Mouse (Mus musculus): ENCODE results near the gene Axdnd1. TPM values are rescaled to one million over a fixed set of nuclear protein-coding genes. Genes with fewer than 3 reads are reported as not detected.
"Not testable (repeated sequence)": the region's sequence is repeated elsewhere in the genome, so short reads cannot be mapped to it uniquely, and the experiment has no call there.

The Axdnd1 gene
- polyA plus RNA-seq, 1 experiment from 2014 or later: 0.09 TPM

- Histone ChIP-seq H3K9me3 (replicated peaks) (no peaks in the 10 kb centered on the region), H3K27ac (replicated peaks) (no peak overlapping the region), H3K4me3 (no peak overlapping the region), H3K4me1 (no peaks in the 10 kb centered on the region), H3K36me3 (peaks cover 55% of the 10 kb centered on the region), H3K27me3 (ENCODE audit: low read depth, poor library complexity, severe bottlenecking) (no peaks in the 10 kb centered on the region)
- 94% methylated on average over 6 of the region's 6 CpGs for WGBS
- no peak for DNase-seq (ENCODE audit: low spot score)
These were observed 7.5 kb upstream of the Axdnd1 start for GRCm38 (mm10) chr1:156428434-156428833.

GRCm38 (mm10) chr1:156425746-156426145, 4.8 kb upstream of the Axdnd1 start:
- H3K9me3 ChIP-seq (replicated peaks): no peaks in the 10 kb centered on the region
- H3K27ac ChIP-seq (replicated peaks): no peak overlapping the region
- 92% methylated on average over 4 of the region's 4 CpGs for WGBS
- H3K4me1 ChIP-seq: peaks cover 6% of the 10 kb centered on the region
- no peak overlapping the region for H3K4me3 ChIP-seq
- H3K36me3 ChIP-seq: peaks cover 28% of the 10 kb centered on the region
- DNase-seq (ENCODE audit: low spot score): no peak
- no peaks in the 10 kb centered on the region for H3K27me3 ChIP-seq (ENCODE audit: low read depth, poor library complexity, severe bottlenecking)

- no peaks in the 10 kb centered on the region for H3K27me3 ChIP-seq (ENCODE audit: low read depth, poor library complexity, severe bottlenecking)
- 90% methylated on average over 3 of the region's 3 CpGs for WGBS
- H3K4me1 ChIP-seq: peaks cover 11% of the 10 kb centered on the region
- no peak overlapping the region for H3K27ac ChIP-seq (replicated peaks)
- peaks cover 12% of the 10 kb centered on the region for H3K36me3 ChIP-seq
- DNase-seq (ENCODE audit: low spot score): no peak
- no peaks in the 10 kb centered on the region for H3K9me3 ChIP-seq (replicated peaks)
- H3K4me3 ChIP-seq: no peak overlapping the region
These were observed 3.1 kb upstream of the Axdnd1 start for GRCm38 (mm10) chr1:156424054-156424453.

- H3K36me3 ChIP-seq: peaks cover 6% of the 10 kb centered on the region
- no peak for DNase-seq (ENCODE audit: low spot score)
- H3K27me3 ChIP-seq (ENCODE audit: low read depth, poor library complexity, severe bottlenecking): no peaks in the 10 kb centered on the region
- no peak overlapping the region for H3K27ac ChIP-seq (replicated peaks)
- no peaks in the 10 kb centered on the region for H3K9me3 ChIP-seq (replicated peaks)
- peaks cover 11% of the 10 kb centered on the region for H3K4me1 ChIP-seq
- H3K4me3 ChIP-seq: no peak overlapping the region
- WGBS: 92% methylated on average over 6 of the region's 6 CpGs
These were observed 2.5 kb upstream of the Axdnd1 start for GRCm38 (mm10) chr1:156423493-156423892.

- peaks cover 5% of the 10 kb centered on the region; the same call in 1 of the 2 replicates for H3K36me3 ChIP-seq
- H3K9me3 ChIP-seq (replicated peaks): 0 out of 2 replicates have a peak, but pooled peaks cover 3% of the 10 kb centered on the region
- WGBS: 80% methylated on average over 6 of the region's 6 CpGs
- no peak overlapping the region for H3K4me3 ChIP-seq
- peaks cover 11% of the 10 kb centered on the region for H3K4me1 ChIP-seq
- H3K27ac ChIP-seq (replicated peaks): no peak overlapping the region
- H3K27me3 ChIP-seq (ENCODE audit: low read depth, poor library complexity, severe bottlenecking): no peaks in the 10 kb centered on the region
- no peak for DNase-seq (ENCODE audit: low spot score)
These were observed 1.9 kb upstream of the Axdnd1 start for GRCm38 (mm10) chr1:156422856-156423255.

- no peak overlapping the region for H3K27ac ChIP-seq (replicated peaks)
- no peak for DNase-seq (ENCODE audit: low spot score)
- peaks cover 3% of the 10 kb centered on the region; the same call in 1 of the 2 replicates for H3K9me3 ChIP-seq (replicated peaks)
- H3K4me1 ChIP-seq: peaks cover 11% of the 10 kb centered on the region
- 60% methylated on average over 4 of the region's 4 CpGs for WGBS
- H3K36me3 ChIP-seq: no peaks in the 10 kb centered on the region
- no peaks in the 10 kb centered on the region for H3K27me3 ChIP-seq (ENCODE audit: low read depth, poor library complexity, severe bottlenecking)
- H3K4me3 ChIP-seq: no peak overlapping the region
These were observed 2.8 kb downstream of the Axdnd1 start for GRCm38 (mm10) chr1:156418170-156418569.

GRCm38 (mm10) chr1:156408521-156408920, 12.4 kb downstream of the Axdnd1 start:
- Histone ChIP-seq H3K4me1 (no peaks in the 10 kb centered on the region), H3K27ac (replicated peaks) (no peak overlapping the region), H3K4me3 (no peak overlapping the region), H3K36me3 (no peaks in the 10 kb centered on the region), H3K9me3 (replicated peaks) (no peaks in the 10 kb centered on the region), H3K27me3 (ENCODE audit: low read depth, poor library complexity, severe bottlenecking) (no peaks in the 10 kb centered on the region)
- no peak for DNase-seq (ENCODE audit: low spot score)
- WGBS: 74% methylated on average over 4 of the region's 4 CpGs

GRCm38 (mm10) chr1:156408004-156408403, 13.0 kb downstream of the Axdnd1 start:
- 83% methylated on average over 3 of the region's 3 CpGs for WGBS
- Histone ChIP-seq H3K36me3 (no peaks in the 10 kb centered on the region), H3K9me3 (replicated peaks) (no peaks in the 10 kb centered on the region), H3K4me1 (no peaks in the 10 kb centered on the region), H3K4me3 (no peak overlapping the region), H3K27me3 (ENCODE audit: low read depth, poor library complexity, severe bottlenecking) (no peaks in the 10 kb centered on the region), H3K27ac (replicated peaks) (no peak overlapping the region)
- DNase-seq (ENCODE audit: low spot score): no peak

GRCm38 (mm10) chr1:156403251-156403650, 17.7 kb downstream of the Axdnd1 start:
- no peaks in the 10 kb centered on the region for H3K4me1 ChIP-seq
- H3K9me3 ChIP-seq (replicated peaks): no peaks in the 10 kb centered on the region
- no peaks in the 10 kb centered on the region for H3K36me3 ChIP-seq
- H3K27me3 ChIP-seq (ENCODE audit: low read depth, poor library complexity, severe bottlenecking): no peaks in the 10 kb centered on the region
- DNase-seq (ENCODE audit: low spot score): no peak
- no peak overlapping the region for H3K27ac ChIP-seq (replicated peaks)
- 35% methylated on average over 10 of the region's 10 CpGs for WGBS
- H3K4me3 ChIP-seq: no peak overlapping the region

GRCm38 (mm10) chr1:156402491-156402890, 18.5 kb downstream of the Axdnd1 start:
- no peak for DNase-seq (ENCODE audit: low spot score)
- no peak overlapping the region for H3K4me3 ChIP-seq
- 55% methylated on average over 2 of the region's 2 CpGs for WGBS
- no peak overlapping the region for H3K27ac ChIP-seq (replicated peaks)
- H3K4me1 ChIP-seq: no peaks in the 10 kb centered on the region
- no peaks in the 10 kb centered on the region for H3K9me3 ChIP-seq (replicated peaks)
- H3K27me3 ChIP-seq (ENCODE audit: low read depth, poor library complexity, severe bottlenecking): no peaks in the 10 kb centered on the region
- H3K36me3 ChIP-seq: no peaks in the 10 kb centered on the region

GRCm38 (mm10) chr1:156400159-156400558, 20.8 kb downstream of the Axdnd1 start:
- DNase-seq (ENCODE audit: low spot score); H3K4me1 ChIP-seq; H3K27ac ChIP-seq (replicated peaks); H3K9me3 ChIP-seq (replicated peaks); H3K27me3 ChIP-seq (ENCODE audit: low read depth, poor library complexity, severe bottlenecking); H3K36me3 ChIP-seq; H3K4me3 ChIP-seq: not testable (repeated sequence)
- WGBS: 86% methylated on average over 3 of the region's 3 CpGs

GRCm38 (mm10) chr1:156393148-156393547, 27.8 kb downstream of the Axdnd1 start:
- DNase-seq (ENCODE audit: low spot score): no peak
- Histone ChIP-seq H3K27me3 (ENCODE audit: low read depth, poor library complexity, severe bottlenecking) (no peaks in the 10 kb centered on the region), H3K9me3 (replicated peaks) (no peaks in the 10 kb centered on the region), H3K4me1 (no peaks in the 10 kb centered on the region), H3K36me3 (no peaks in the 10 kb centered on the region), H3K27ac (replicated peaks) (no peak overlapping the region), H3K4me3 (no peak overlapping the region)
- 86% methylated on average over 4 of the region's 4 CpGs for WGBS

- Histone ChIP-seq H3K4me1 (no peaks in the 10 kb centered on the region), H3K4me3 (no peak overlapping the region), H3K27ac (replicated peaks) (no peak overlapping the region), H3K9me3 (replicated peaks) (no peaks in the 10 kb centered on the region), H3K27me3 (ENCODE audit: low read depth, poor library complexity, severe bottlenecking) (no peaks in the 10 kb centered on the region), H3K36me3 (no peaks in the 10 kb centered on the region)
- no peak for DNase-seq (ENCODE audit: low spot score)
- 72% methylated on average over 3 of the region's 3 CpGs for WGBS
These were observed 34.1 kb downstream of the Axdnd1 start for GRCm38 (mm10) chr1:156386880-156387279.

- H3K9me3 ChIP-seq (replicated peaks): no peaks in the 10 kb centered on the region
- no peak overlapping the region for H3K27ac ChIP-seq (replicated peaks)
- H3K27me3 ChIP-seq (ENCODE audit: low read depth, poor library complexity, severe bottlenecking): no peaks in the 10 kb centered on the region
- H3K36me3 ChIP-seq: no peaks in the 10 kb centered on the region
- no peak overlapping the region for H3K4me3 ChIP-seq
- DNase-seq (ENCODE audit: low spot score): no peak
- WGBS: 89% methylated on average over 4 of the region's 4 CpGs
- H3K4me1 ChIP-seq: no peaks in the 10 kb centered on the region
These were observed 34.7 kb downstream of the Axdnd1 start for GRCm38 (mm10) chr1:156386232-156386631.

All from midbrain, embryonic 10.5 days (tissue).